Mouse (Mus musculus): ENCODE results near the gene Iqschfp. TPM values are rescaled to one million over a fixed set of nuclear protein-coding genes. Genes with fewer than 3 reads are reported as not detected.

Gene Iqschfp
- total RNA-seq, 1 experiment from 2014 or later, result not detected

DNA sequence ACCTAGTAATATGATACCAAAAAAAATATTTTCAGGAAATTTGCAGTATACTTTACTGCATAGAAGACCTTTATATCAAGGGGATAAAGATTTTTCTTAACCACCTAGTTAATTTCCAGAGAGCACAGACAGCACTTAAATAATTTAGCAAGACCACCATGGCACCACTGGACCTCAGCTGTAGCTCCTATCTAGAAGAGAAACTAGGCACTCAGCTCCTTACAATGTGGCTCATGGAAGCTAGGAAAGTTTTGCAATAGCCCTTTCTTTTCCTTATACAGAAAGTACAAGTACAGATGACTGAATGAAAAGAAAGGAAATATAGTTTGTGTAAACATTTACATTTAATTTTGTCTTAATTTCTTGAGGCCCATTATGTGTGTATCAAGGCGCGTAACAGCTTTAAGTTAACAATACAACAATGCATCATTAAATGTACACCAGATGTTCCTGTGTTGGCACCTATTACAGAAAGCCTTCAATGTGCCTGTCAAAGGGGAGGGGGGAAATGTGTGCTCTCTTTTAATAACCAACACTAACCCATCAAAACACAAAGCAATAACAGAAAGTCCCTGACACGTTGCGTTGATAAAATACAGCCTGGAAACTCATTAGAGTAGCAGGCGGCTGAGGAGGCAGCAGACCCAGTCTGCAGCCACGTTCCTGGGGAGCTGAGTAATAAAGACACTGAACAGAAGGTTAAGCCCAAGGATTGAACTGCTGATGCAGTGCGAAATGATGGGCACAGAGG, 391.0 kb downstream of the Iqschfp start:
- no peak for ATAC-seq (ENCODE audit: extremely low read depth, insufficient number of reproducible peaks, low FRiP score, poor library complexity, severe bottlenecking)

DNA sequence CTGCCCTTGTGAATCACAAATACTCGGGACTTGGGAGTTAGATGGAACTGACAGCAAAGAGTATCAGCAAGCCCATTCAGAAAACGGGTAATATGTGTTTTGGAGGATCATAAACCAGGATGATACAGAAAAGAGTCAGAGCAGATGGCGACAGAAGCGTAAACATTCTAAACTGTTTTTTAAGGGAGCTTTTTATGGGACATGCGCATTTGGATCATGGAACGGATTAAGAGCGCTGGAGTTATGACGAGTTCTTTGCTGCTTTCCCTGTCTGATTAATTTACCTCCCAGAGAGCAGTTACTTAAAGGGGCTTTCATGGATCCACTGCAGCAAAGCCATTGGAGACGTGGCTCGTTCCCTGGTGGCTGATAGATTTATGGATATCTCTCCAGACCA, 391.6 kb downstream of the Iqschfp start:
- no peak for ATAC-seq (ENCODE audit: extremely low read depth, insufficient number of reproducible peaks, low FRiP score, poor library complexity, severe bottlenecking)

DNA sequence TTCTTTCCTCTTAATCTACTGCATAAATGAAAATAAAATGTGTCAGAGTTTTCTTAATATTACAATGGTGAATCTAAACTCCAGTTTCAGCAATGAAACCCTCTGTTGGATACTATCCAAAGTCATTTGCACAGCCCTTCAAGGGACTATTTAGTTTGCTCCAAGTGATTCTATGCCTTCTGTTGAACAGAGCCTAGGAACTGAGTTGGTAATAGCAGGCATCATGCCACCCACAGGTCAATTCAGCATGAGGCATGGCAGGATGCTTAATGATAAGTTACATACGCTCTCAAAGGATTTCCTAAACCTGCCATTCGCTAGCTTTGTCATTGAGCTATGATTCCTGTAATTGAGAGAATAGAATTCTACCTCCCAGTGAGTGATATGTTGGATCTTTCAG, 392.5 kb downstream of the Iqschfp start:
- no peak for ATAC-seq (ENCODE audit: extremely low read depth, insufficient number of reproducible peaks, low FRiP score, poor library complexity, severe bottlenecking)

DNA sequence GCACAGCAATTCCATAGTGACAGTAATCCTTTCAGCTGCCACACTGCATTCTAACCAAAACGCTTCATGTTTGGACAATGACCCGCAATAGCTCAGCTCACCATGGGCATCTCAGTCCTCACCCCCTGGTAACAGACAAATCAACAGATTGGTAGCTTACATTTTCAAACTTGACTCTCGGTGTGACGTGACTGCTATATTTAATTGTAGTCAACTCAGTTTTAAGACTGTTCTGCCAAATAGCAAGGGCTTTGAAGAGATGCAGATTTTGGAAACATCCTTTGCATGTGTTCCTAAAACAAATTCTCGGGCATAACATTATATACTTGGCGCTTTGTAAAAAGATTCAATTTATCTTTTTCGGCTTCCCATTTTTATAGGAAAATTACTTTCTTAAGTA, 404.7 kb downstream of the Iqschfp start:
- no peak for ATAC-seq (ENCODE audit: extremely low read depth, insufficient number of reproducible peaks, low FRiP score, poor library complexity, severe bottlenecking)

GRCm38 (mm10) chr3:68305647-68306046, 413.6 kb downstream of the Iqschfp start:
- ATAC-seq (ENCODE audit: extremely low read depth, insufficient number of reproducible peaks, low FRiP score, poor library complexity, severe bottlenecking), result no peak

DNA sequence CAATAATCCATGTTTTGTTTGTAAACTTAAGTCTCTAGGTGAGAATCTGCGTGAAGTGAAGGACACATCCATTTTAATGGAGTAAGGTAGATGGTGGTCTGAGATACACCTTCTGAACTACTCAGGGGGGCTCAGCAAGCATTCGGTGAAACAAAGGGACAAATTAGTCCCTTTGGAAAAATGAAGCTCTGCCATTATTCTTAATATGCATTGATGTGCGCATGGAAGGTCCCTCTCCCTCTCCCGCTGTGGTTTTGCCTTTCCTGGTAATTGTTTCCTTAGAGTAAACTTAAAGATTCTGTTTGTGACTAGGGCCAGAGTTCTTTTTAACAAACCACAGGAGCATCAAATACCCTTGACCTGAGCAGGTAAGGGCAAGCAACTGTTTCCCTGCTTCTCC, 414.7 kb downstream of the Iqschfp start:
- no peak for ATAC-seq (ENCODE audit: extremely low read depth, insufficient number of reproducible peaks, low FRiP score, poor library complexity, severe bottlenecking)

- ATAC-seq (ENCODE audit: extremely low read depth, insufficient number of reproducible peaks, low FRiP score, poor library complexity, severe bottlenecking), result no peak
Measured at GRCm38 (mm10) chr3:68325575-68325974, 433.5 kb downstream of the Iqschfp start.

GRCm38 (mm10) chr3:68332515-68332914, 440.5 kb downstream of the Iqschfp start:
- ATAC-seq (ENCODE audit: extremely low read depth, insufficient number of reproducible peaks, low FRiP score, poor library complexity, severe bottlenecking), result no peak

GRCm38 (mm10) chr3:68335501-68335900, 443.5 kb downstream of the Iqschfp start:
- no peak for ATAC-seq (ENCODE audit: extremely low read depth, insufficient number of reproducible peaks, low FRiP score, poor library complexity, severe bottlenecking)

GRCm38 (mm10) chr3:68350624-68351023, 458.6 kb downstream of the Iqschfp start:
- no peak for ATAC-seq (ENCODE audit: extremely low read depth, insufficient number of reproducible peaks, low FRiP score, poor library complexity, severe bottlenecking)

- ATAC-seq (ENCODE audit: extremely low read depth, insufficient number of reproducible peaks, low FRiP score, poor library complexity, severe bottlenecking), result no peak
Measured at GRCm38 (mm10) chr3:68351461-68351860, 459.4 kb downstream of the Iqschfp start.

DNA sequence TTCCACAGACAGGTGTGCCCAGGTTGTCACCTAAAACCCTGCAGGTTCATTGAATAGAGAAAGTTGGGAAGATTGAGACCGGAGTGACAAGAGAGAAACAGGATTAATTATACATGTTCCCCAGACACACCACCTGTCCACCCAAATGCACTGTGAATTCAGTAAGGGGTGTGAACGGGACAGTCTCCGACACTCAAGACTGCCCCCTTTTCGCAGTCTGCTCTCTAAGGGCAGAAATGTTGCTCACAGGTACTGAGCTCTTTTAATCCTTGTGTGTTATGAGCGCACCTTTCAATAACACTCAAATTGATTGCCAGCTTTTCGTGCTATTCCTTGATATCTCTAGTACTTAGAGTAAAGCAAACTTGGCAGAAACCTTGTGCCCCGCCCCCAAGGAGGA, 460.9 kb downstream of the Iqschfp start:
- ATAC-seq (ENCODE audit: extremely low read depth, insufficient number of reproducible peaks, low FRiP score, poor library complexity, severe bottlenecking), result no peak

- ATAC-seq (ENCODE audit: extremely low read depth, insufficient number of reproducible peaks, low FRiP score, poor library complexity, severe bottlenecking), result no peak
Measured at GRCm38 (mm10) chr3:68353492-68353891, 461.5 kb downstream of the Iqschfp start.

DNA sequence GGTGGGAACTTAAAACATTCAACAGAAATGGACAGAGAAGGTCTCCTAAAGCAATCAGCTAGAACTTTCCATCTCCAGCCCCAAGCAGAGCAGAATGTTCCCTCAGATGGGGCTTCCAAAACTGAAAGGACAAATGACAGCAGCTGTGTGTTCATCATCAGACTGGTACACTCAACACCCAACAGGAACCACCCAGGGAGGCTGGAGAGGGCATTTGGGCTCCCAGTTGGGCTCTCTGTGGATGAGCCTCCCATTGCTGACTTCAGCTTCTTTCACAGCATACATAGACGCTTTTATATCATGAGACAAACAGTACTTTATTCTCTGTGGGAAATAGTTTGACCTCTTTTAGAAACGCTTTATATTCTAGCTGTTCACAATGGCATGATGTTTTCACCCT, 464.5 kb downstream of the Iqschfp start:
- ATAC-seq (ENCODE audit: extremely low read depth, insufficient number of reproducible peaks, low FRiP score, poor library complexity, severe bottlenecking), result no peak

GRCm38 (mm10) chr3:68368029-68368428, 476.0 kb downstream of the Iqschfp start:
- no peak for ATAC-seq (ENCODE audit: extremely low read depth, insufficient number of reproducible peaks, low FRiP score, poor library complexity, severe bottlenecking)

GRCm38 (mm10) chr3:68372925-68373324, 480.9 kb downstream of the Iqschfp start:
- ATAC-seq (ENCODE audit: extremely low read depth, insufficient number of reproducible peaks, low FRiP score, poor library complexity, severe bottlenecking), result no peak

- ATAC-seq (ENCODE audit: extremely low read depth, insufficient number of reproducible peaks, low FRiP score, poor library complexity, severe bottlenecking), result no peak
Measured at GRCm38 (mm10) chr3:68375100-68375508, 483.1 kb downstream of the Iqschfp start.

- ATAC-seq (ENCODE audit: extremely low read depth, insufficient number of reproducible peaks, low FRiP score, poor library complexity, severe bottlenecking), result no peak
Measured at GRCm38 (mm10) chr3:68377452-68378198, 485.6 kb downstream of the Iqschfp start.

- ATAC-seq (ENCODE audit: extremely low read depth, insufficient number of reproducible peaks, low FRiP score, poor library complexity, severe bottlenecking), result no peak
Measured at GRCm38 (mm10) chr3:68378799-68379198, 486.8 kb downstream of the Iqschfp start.

DNA sequence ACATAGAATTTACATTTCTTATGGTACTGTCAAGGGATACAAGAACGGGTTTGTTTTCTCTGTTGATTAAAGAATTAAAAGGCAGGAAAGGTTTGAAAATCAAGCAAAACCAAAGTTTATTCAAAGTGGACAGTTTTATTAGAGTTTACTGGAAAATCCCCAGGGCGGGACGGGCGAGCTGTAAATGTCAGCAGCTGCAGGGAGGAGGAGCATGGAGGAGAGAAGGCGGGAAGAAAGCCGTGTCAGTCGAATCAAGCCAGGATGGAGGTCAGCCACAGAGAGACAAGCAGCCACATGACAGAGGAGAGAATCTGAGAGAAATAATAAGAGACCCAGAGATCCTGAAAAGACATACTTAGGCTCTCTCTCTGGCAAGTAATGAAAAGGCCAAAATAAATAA, 487.2 kb downstream of the Iqschfp start:
- no peak for ATAC-seq (ENCODE audit: extremely low read depth, insufficient number of reproducible peaks, low FRiP score, poor library complexity, severe bottlenecking)

All from neutrophil, adult 5-6 weeks (primary cell).